Mouse (Mus musculus) cerebellum, adult 2 months (tissue): ENCODE results near the gene Pias3.

ENCODE experiments used
- CTCF ChIP-seq: fragments of 200-500 bp; IDR thresholded peaks from 2 replicates; pipeline ENCODE4 v1.5.1; 2011; ENCODE audit warnings: low read depth, mild to moderate bottlenecking, control low read depth, low read length, moderate library complexity, borderline replicate concordance; ENCODE audit not compliant: insufficient read depth
- POLR2A ChIP-seq: fragments of 200-500 bp; IDR thresholded peaks from 2 replicates; pipeline ENCODE4 v1.6.1; 2011; ENCODE audit warnings: low read length, control low read depth, borderline replicate concordance; ENCODE audit not compliant: insufficient read depth

DNA sequence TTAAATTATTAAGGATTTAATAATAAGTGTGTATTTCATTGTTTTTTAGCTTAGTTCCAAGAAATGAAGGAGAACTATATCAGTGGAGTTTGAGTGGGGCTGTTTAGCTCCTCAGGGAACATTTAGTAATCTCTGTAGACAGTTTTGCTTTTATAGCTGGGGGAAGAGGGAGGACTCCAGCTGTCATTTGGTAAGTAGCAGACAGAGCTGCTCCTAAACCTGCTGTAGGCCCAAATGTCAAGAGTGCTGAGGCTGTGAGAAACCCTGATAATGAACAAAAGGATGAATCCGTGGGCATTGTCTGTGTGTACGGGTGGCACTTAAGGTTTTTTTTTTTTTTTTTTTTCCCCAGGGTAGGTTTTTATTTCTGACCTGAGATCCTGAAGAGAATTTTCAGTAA, 39.0 kb downstream of the Pias3 start:
- TF ChIP-seq POLR2A (no peak), CTCF (no peak)
